8 mouse cellular contexts compared by ENCODE assay signal in genomic region chr7:12818521-12819295, GRCm38 (mm10). TPM values are rescaled to one million over a fixed set of nuclear protein-coding genes. Genes with fewer than 3 reads are reported as not detected.
DNase-seq lines count a peak whose midpoint lies in the region; ATAC-seq lines count a peak whose summit lies in the region.

Gene Zfp329, minus strand, starts transcription at chr7:12818858.

- peak within 1 kb of the TSS; percentile 94 for H3K9ac ChIP-seq in hindbrain, embryonic 13.5 days

- peak within 1 kb of the TSS; percentile 79 for H3K4me3 ChIP-seq in hindbrain, embryonic 13.5 days

- H3K27ac ChIP-seq in hindbrain, embryonic 13.5 days, result peak within 1 kb of the TSS; percentile 95

- peak; percentile 98 for DNase-seq in NIH3T3 (ENCODE audit: low read depth)
- DNase-seq in cerebellum, postnatal 10 days, result peak; percentile 96
- DNase-seq in frontal cortex, postnatal 10 days (ENCODE audit: low spot score in 2 of 2), result peak; percentile 83 to 93
- DNase-seq in layer of hippocampus, postnatal 36 days, result peak; percentile 90 to 91
- DNase-seq in lung, postnatal 36 days, result peak; percentile 94
- DNase-seq in retina, postnatal 1 day, result peak; percentile 95
- DNase-seq in urinary bladder, adult 18-20 months (ENCODE audit: low spot score in 2 of 2), result peak; percentile 81 to 85

- peak; percentile 96 for ATAC-seq in hindbrain, embryonic 13.5 days (ENCODE audit: low FRiP score)

- peaks cover 9% of the 10 kb centered on the region for H3K4me1 ChIP-seq in hindbrain, embryonic 13.5 days (replicated peaks)

- H3K4me2 ChIP-seq in hindbrain, embryonic 13.5 days, result peak within 1 kb of the TSS; percentile 66

- 0 out of 2 replicates have a peak, but pooled peaks cover 7% of the 10 kb centered on the region for H3K27me3 ChIP-seq in hindbrain, embryonic 13.5 days

- WGBS in hindbrain, embryonic 13.5 days, result under 1% methylated on average over 40 of the region's 40 CpGs

- peaks cover 23% of the 10 kb centered on the region for H3K36me3 ChIP-seq in hindbrain, embryonic 13.5 days

- H3K9me3 ChIP-seq in hindbrain, embryonic 13.5 days, result peaks cover 29% of the 10 kb centered on the region

RNA-seq across cellular contexts. Expression of gene Zfp329, which starts in this region (rescaled TPM):
- polyA plus RNA-seq in hindbrain, embryonic 13.5 days (2015; fragmentation: Nextera tagmentation; extraction: Ambion mirVana), result 30.6 and 31.3 TPM in 2 replicates
- 10 to 100 TPM; 22.9 to 27.8 TPM for total RNA-seq in layer of hippocampus, postnatal 36 days (2021)

Comparison
In these comparisons a context has a peak if more than half of its experiments do, and no peak if none do; other contexts are left out.
1. Peak in every context shown above with its lines: DNase-seq, ATAC-seq, H3K4me3 ChIP-seq and H3K27ac ChIP-seq.